Mouse (Mus musculus) brain, adult 10 weeks (tissue): Measurements from ENCODE around the gene Tmem171. TPM values are rescaled to one million over a fixed set of nuclear protein-coding genes. Genes with fewer than 3 reads are reported as not detected.

Experiments
- polyA plus RNA-seq: library from polyadenylated mRNA; stranded (reverse); fragments of 350-450 nt; fragmentation: Illumina TruSeq; extraction: RNeasy Lipid Tissue Mini Kit (QIAGEN cat#74804); gene quantifications from one replicate; pipeline ENCODE4 v1.2.3, GENCODE M21; 2015; ENCODE audit warnings: low read depth, low replicate concordance

Gene Tmem171
- polyA plus RNA-seq = not detected

GRCm38 (mm10) chr13:98694773-98695314, at the start of gene Tmem171:
Gene Tmem171, minus strand, starts transcription at chr13:98694834.

GRCm38 (mm10) chr13:98637145-98637544, 57.5 kb downstream of the Tmem171 start, which contains the start of gene Tmem174:
Gene Tmem174, minus strand, starts transcription at chr13:98637410.

Other genes with a start within 250 kb of the Tmem171 start
- not detected for gene Gm10320, start 202.8 kb downstream of the Tmem171 start, polyA plus RNA-seq
- gene Tmem174, start 57.4 kb downstream of the Tmem171 start, polyA plus RNA-seq = not detected
- gene Fcho2, start 120.6 kb upstream of the Tmem171 start, polyA plus RNA-seq = 32.1 TPM
- gene Tnpo1, start 231.6 kb upstream of the Tmem171 start, polyA plus RNA-seq = 23.6 TPM